Mouse (Mus musculus): ENCODE data around the gene Ddi1. TPM values are rescaled to one million over a fixed set of nuclear protein-coding genes. Genes with fewer than 3 reads are reported as not detected.
A peak's percentile ranks its signal among the peaks of the same experiment; 100 is the strongest.
"Not testable (repeated sequence)": the region's sequence is repeated elsewhere in the genome, so short reads cannot be mapped to it uniquely, and the experiment has no call there.

Ddi1 gene
- polyA plus RNA-seq, 1 experiment from 2014 or later: not detected

DNA sequence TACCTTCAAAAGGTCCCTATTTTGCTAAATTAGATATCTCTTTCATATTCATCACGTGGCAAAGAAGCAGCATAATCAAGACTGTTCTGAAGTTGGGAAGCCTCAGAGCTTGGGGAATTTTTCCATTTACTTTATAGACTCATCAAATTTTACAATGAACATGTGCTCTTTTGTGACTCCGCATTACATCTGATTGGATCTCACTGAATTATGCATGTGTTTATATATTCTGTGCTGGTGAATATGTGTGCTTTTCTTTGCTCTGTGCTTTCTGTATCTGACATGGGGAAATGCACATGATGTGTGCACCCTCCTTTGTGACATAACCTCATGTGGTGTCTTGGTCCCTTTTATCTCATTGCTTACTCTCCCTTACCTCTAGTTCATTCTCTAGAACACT, 17.7 kb downstream of the Ddi1 start:
- H3K9me3 ChIP-seq (replicated peaks): no peaks in the 10 kb centered on the region
- DNase-seq: no peak
- H3K4me1 ChIP-seq (replicated peaks): no peaks in the 10 kb centered on the region
- 62% methylated on average over 2 of the region's 2 CpGs for WGBS (ENCODE audit: insufficient replicate concordance)
- no peaks in the 10 kb centered on the region for H3K27me3 ChIP-seq
- no peak overlapping the region for H3K4me2 ChIP-seq
- H3K27ac ChIP-seq: no peak overlapping the region
- H3K36me3 ChIP-seq: no peaks in the 10 kb centered on the region
- H3K4me3 ChIP-seq (replicated peaks): no peak overlapping the region
- H3K9ac ChIP-seq: no peak overlapping the region
- no peak for ATAC-seq (ENCODE audit: low read depth)

DNA sequence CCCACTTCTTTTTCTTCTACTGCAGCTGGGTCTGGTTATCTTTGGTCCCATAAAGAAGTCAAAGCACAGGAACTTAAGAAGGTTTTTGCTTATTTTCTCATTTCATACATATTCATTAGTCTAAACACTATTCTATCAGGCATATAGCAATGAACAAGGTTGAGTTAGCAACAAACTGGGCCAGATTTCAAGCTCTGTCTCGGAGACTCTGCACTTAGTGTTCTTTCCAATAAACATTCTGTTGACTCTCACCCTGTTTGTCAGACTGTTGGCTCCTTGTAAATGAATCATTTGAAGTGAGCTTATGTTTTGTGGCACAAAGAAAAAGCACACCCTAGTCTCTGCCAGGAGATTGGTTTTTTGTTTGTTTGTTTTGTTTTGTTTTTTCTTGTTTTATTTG, 19.3 kb downstream of the Ddi1 start:
- no peak overlapping the region for H3K27ac ChIP-seq
- no peaks in the 10 kb centered on the region for H3K4me1 ChIP-seq (replicated peaks)
- no peak overlapping the region for H3K9ac ChIP-seq
- H3K4me3 ChIP-seq (replicated peaks): no peak overlapping the region
- no peak overlapping the region for H3K4me2 ChIP-seq
- DNase-seq (no peak), ATAC-seq (ENCODE audit: low read depth) (no peak)
- no peaks in the 10 kb centered on the region for H3K27me3 ChIP-seq
- no peaks in the 10 kb centered on the region for H3K9me3 ChIP-seq (replicated peaks)
- WGBS (ENCODE audit: insufficient replicate concordance): 57% methylated on average over 1 of the region's 1 CpGs
- no peaks in the 10 kb centered on the region for H3K36me3 ChIP-seq

DNA sequence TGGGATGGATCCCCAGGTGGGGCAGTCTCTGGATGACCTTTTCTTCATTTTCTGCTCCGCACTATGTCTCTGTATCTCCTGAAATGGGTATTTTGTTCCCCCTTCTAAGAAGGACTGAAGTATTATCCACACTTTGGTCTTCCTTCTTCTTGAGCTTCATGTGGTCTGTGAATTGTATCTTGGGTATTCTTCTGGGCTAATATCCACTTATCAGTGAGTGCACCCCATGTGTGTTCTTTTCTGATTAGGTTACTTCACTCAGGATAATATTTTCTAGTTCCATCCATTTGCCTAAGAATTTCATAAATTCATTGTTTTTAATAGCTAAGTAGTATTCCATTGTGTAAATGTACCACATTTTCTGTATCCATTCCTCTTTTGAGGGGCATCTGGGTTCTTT, 33.7 kb downstream of the Ddi1 start:
- not testable (repeated sequence) for H3K4me1 ChIP-seq (replicated peaks); H3K27ac ChIP-seq; H3K4me3 ChIP-seq (replicated peaks); H3K9me3 ChIP-seq (replicated peaks); H3K36me3 ChIP-seq; DNase-seq; H3K27me3 ChIP-seq; H3K9ac ChIP-seq
- H3K4me2 ChIP-seq: 0 out of 2 replicates have a peak overlapping the region, but pooled peaks have one; percentile 12
- 35% methylated on average over 1 of the region's 1 CpGs for whole genome bisulfite sequencing (ENCODE audit: insufficient replicate concordance)
- peak; percentile 79 for ATAC-seq (ENCODE audit: low read depth)

DNA sequence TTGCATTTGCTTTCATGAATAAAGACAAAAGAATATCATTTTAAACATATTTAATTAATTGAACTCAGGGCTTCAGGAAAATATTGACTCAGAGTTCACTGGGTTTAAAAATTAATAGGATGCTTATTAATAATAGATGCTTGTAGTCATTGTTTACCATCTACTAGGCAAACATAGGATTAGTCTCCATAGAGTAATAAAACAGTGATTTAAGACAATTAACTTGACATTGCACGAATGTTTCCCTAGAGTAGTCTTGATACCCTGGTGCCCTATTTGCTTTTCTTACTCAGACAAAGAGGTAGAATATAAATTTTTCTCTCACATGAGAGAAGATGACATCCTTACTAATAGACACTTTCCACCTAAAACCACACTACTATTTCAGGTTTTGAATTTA, 52.1 kb downstream of the Ddi1 start:
- DNase-seq (no peak), ATAC-seq (ENCODE audit: low read depth) (no peak)
- Histone ChIP-seq H3K4me1 (replicated peaks) (no peaks in the 10 kb centered on the region), H3K4me2 (no peak overlapping the region), H3K27me3 (no peaks in the 10 kb centered on the region), H3K9me3 (replicated peaks) (no peaks in the 10 kb centered on the region), H3K27ac (no peak overlapping the region), H3K4me3 (replicated peaks) (no peak overlapping the region), H3K9ac (no peak overlapping the region), H3K36me3 (no peaks in the 10 kb centered on the region)
- WGBS (ENCODE audit: insufficient replicate concordance): 46% methylated on average over 1 of the region's 1 CpGs

DNA sequence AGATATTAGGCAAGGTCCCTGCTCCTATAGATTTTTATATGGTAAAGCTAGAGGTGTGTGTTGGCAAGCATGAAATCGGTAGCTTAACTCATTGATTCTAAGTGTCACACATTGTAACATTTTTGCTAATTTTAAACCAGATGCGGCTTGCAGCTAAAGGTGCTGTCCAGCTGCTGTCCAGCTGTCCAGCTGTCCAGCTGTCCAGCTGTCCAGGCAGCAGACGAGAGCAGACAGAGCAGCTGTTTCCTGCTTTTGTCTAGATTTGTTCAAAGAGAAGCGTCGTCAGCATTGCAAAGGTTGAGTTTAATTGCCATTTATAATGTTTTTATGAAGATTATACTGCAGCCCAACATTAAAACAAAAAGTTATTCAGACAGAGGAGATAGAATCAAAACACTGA, 56.8 kb downstream of the Ddi1 start:
- Histone ChIP-seq H3K4me3 (replicated peaks) (no peak overlapping the region), H3K9ac (no peak overlapping the region), H3K27me3 (no peaks in the 10 kb centered on the region), H3K36me3 (no peaks in the 10 kb centered on the region), H3K4me2 (no peak overlapping the region), H3K27ac (no peak overlapping the region), H3K9me3 (replicated peaks) (no peaks in the 10 kb centered on the region), H3K4me1 (replicated peaks) (no peaks in the 10 kb centered on the region)
- DNase-seq: no peak
- 54% methylated on average over 5 of the region's 5 CpGs for WGBS (ENCODE audit: insufficient replicate concordance)
- ATAC-seq (ENCODE audit: low read depth): no peak

Other genes with a start within 250 kb of the Ddi1 start
- 0.65 and 0.71 TPM in 2 replicates for gene Pdgfd, start 101.3 kb downstream of the Ddi1 start, polyA plus RNA-seq (2015; fragmentation: Nextera tagmentation; extraction: Ambion mirVana)